Mouse (Mus musculus): ENCODE data around the gene Pgam5. TPM values are rescaled to one million over a fixed set of nuclear protein-coding genes. Genes with fewer than 3 reads are reported as not detected.
A peak's percentile ranks its signal among the peaks of the same experiment; 100 is the strongest.

Pgam5 gene
- polyA plus RNA-seq, 1 experiment, result 0.82 TPM

DNA sequence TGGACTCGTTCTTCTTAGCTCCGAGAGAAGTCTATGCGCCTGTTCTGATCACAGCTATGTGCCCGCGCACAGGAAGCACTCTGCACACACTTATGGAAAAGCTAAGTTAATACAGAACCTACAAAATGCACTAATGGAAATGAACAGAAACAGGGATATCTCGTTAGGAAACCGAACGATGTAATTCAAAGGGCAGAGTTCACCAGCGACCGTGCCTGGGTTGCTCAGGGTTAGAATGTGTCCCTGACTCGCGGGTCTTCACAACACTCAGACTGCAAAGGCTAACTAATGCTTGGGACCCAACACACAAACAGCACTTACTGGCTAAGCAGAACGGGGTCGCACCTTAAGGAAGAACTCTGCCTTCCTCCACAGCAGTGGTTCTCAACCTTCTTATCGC, 15.4 kb upstream of the Pgam5 start:
- Histone ChIP-seq H3K27me3 (ENCODE audit: control insufficient read depth) (no peaks in the 10 kb centered on the region), H3K9me3 (ENCODE audit: control insufficient read depth, low read length) (no peaks in the 10 kb centered on the region), H3K36me3 (ENCODE audit: control insufficient read depth) (peaks cover 43% of the 10 kb centered on the region), H3K4me1 (ENCODE audit: control insufficient read depth) (peaks cover 40% of the 10 kb centered on the region), H3K4me3 (replicated peaks) (peak overlapping the region; percentile 90)
- no peak for TF ChIP-seq GATA1 (IDR thresholded peaks at IDR 0.05; ENCODE audit: low read length)
- no peak for TF ChIP-seq TAL1 (IDR thresholded peaks at IDR 0.05; ENCODE audit: low read length)

DNA sequence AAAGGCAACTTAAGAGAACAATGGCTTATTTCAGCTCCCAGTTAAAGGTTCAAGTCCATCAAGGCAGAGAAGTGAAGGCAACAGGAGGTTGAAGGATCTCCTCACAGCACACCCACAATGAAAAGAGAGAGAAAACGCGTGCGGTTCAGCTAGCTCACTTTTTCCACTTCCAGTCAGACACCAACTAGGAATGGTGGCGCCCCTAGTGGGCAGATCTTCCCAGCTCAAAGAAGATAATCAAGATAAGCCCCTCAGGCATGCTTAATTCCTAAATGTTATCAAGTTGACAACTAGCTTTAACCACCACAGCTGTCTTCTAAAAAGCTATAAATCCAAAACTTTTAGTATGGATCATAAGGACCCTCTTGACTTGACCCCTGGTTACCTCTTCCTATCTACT, 14.8 kb upstream of the Pgam5 start:
- H3K27me3 ChIP-seq (ENCODE audit: control insufficient read depth), result no peaks in the 10 kb centered on the region
- peaks cover 39% of the 10 kb centered on the region for H3K4me1 ChIP-seq (ENCODE audit: control insufficient read depth)
- TF ChIP-seq TAL1 (IDR thresholded peaks at IDR 0.05; ENCODE audit: low read length) (no peak), GATA1 (IDR thresholded peaks at IDR 0.05; ENCODE audit: low read length) (peak; percentile 67)
- H3K4me3 ChIP-seq (replicated peaks), result peak overlapping the region; percentile 90
- H3K36me3 ChIP-seq (ENCODE audit: control insufficient read depth), result peaks cover 37% of the 10 kb centered on the region
- no peaks in the 10 kb centered on the region for H3K9me3 ChIP-seq (ENCODE audit: control insufficient read depth, low read length)

DNA sequence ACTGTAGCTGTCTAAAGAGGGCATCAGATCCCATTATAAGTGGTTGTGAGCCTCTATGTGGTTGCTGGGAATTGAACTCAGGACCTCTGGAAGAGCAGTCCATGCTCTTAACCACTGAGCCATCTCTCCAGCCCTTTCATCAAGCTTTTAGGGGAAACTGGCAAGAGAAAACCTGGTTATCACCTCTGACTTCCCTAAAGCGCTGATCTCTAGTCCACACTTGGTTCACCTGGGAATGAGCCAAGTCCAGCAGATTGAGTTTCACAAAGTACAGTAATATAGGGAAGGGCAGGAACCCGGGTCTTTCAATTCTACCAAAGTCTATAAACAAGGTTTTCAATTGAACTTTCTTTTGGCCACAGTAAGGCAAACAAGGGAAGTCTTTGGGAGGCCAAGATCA, 12.3 kb upstream of the Pgam5 start:
- Histone ChIP-seq H3K27me3 (ENCODE audit: control insufficient read depth) (no peaks in the 10 kb centered on the region), H3K4me3 (replicated peaks) (no peak overlapping the region), H3K4me1 (ENCODE audit: control insufficient read depth) (peaks cover 31% of the 10 kb centered on the region), H3K9me3 (ENCODE audit: control insufficient read depth, low read length) (no peaks in the 10 kb centered on the region), H3K36me3 (ENCODE audit: control insufficient read depth) (peaks cover 30% of the 10 kb centered on the region)
- TF ChIP-seq GATA1 (IDR thresholded peaks at IDR 0.05; ENCODE audit: low read length), result no peak
- TF ChIP-seq TAL1 (IDR thresholded peaks at IDR 0.05; ENCODE audit: low read length), result no peak

DNA sequence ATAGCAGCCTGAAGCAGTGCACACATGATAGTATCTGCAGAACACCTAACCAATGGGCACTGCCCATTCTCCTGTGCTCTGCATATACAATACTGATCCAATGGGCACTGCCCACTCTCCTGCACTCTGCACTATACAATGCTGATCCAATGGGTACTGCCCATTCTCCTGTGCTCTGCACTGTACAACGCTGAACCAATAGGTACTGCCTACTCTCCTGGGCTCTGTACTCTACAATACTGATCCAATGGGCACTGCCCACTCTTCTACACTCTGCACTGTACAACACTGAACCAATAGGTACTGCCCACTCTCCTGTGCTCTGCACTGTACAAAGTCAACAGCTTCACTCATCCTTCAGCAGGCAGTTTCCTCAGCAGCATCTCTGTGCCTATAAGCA, 7.2 kb upstream of the Pgam5 start:
- H3K4me1 ChIP-seq (ENCODE audit: control insufficient read depth), result peaks cover 43% of the 10 kb centered on the region
- no peak overlapping the region for H3K4me3 ChIP-seq (replicated peaks)
- H3K27me3 ChIP-seq (ENCODE audit: control insufficient read depth), result no peaks in the 10 kb centered on the region
- H3K9me3 ChIP-seq (ENCODE audit: control insufficient read depth, low read length), result no peaks in the 10 kb centered on the region
- H3K36me3 ChIP-seq (ENCODE audit: control insufficient read depth), result peaks cover 45% of the 10 kb centered on the region
- TF ChIP-seq TAL1 (IDR thresholded peaks at IDR 0.05; ENCODE audit: low read length) (no peak), GATA1 (IDR thresholded peaks at IDR 0.05; ENCODE audit: low read length) (no peak)

DNA sequence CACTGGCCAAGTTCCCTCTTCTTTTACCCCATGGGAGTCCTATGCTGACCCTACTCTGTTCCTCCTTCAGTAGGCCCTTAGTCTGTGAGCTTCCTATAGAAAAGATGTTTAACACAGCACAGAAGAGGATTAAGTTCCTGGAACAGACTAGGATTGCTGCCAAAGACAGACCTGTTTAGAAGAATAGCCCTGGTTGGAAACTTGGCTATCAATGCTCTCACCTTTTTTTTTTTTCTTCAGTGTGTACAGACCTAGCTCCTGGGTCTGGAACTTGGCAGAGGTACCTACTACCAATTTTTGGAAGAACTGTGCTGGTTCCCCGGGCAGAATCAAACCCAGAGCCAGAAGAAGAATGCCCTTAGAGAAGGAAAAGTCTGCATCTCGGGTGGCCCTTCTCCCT, 6.7 kb upstream of the Pgam5 start:
- Histone ChIP-seq H3K4me3 (replicated peaks) (no peak overlapping the region), H3K36me3 (ENCODE audit: control insufficient read depth) (peaks cover 45% of the 10 kb centered on the region), H3K9me3 (ENCODE audit: control insufficient read depth, low read length) (no peaks in the 10 kb centered on the region), H3K4me1 (ENCODE audit: control insufficient read depth) (peaks cover 43% of the 10 kb centered on the region), H3K27me3 (ENCODE audit: control insufficient read depth) (no peaks in the 10 kb centered on the region)
- TF ChIP-seq TAL1 (IDR thresholded peaks at IDR 0.05; ENCODE audit: low read length) (no peak), GATA1 (IDR thresholded peaks at IDR 0.05; ENCODE audit: low read length) (no peak)

DNA sequence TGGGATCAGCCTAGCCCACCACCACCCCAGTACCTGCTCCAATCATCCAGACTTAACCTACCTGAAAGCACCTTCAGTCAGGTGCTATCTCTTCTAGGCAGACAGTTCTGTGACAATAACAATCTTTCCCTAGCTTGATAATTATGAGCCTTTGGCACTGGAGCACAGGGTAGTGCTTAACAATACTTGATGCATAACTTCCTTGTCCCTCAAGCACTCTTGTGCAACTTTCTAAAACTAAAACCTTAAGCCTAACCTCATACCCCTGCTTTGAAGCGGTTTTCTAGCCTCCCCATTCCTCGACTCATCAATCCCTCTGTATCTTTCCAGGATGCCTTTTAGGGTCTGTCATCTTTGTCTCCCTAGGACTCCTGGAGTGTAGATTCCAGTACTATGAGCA, 5.1 kb upstream of the Pgam5 start:
- H3K4me3 ChIP-seq (replicated peaks), result no peak overlapping the region
- peaks cover 33% of the 10 kb centered on the region for H3K36me3 ChIP-seq (ENCODE audit: control insufficient read depth)
- no peaks in the 10 kb centered on the region for H3K27me3 ChIP-seq (ENCODE audit: control insufficient read depth)
- no peak for TF ChIP-seq TAL1 (IDR thresholded peaks at IDR 0.05; ENCODE audit: low read length)
- TF ChIP-seq GATA1 (IDR thresholded peaks at IDR 0.05; ENCODE audit: low read length), result no peak
- H3K4me1 ChIP-seq (ENCODE audit: control insufficient read depth), result peaks cover 48% of the 10 kb centered on the region
- H3K9me3 ChIP-seq (ENCODE audit: control insufficient read depth, low read length), result no peaks in the 10 kb centered on the region

DNA sequence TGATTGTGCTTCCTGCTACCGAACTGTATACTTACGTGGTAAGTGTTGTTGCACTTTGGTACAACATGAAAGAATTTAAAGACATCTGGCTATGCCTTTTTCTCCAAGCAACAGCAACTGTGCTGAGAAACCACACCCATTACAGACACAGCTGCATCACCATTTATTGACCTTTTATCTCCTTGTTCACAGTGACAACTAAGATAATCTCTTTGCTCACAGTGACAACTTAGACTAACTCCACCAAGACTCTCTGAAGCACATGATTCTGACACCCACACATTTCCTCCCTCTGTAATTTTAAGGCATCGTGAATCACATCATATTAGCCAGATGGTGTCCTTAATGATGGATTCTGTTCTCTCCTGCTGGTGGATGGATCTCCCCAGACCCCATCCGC, 4.4 kb upstream of the Pgam5 start:
- peaks cover 33% of the 10 kb centered on the region for H3K36me3 ChIP-seq (ENCODE audit: control insufficient read depth)
- TF ChIP-seq GATA1 (IDR thresholded peaks at IDR 0.05; ENCODE audit: low read length), result no peak
- TF ChIP-seq TAL1 (IDR thresholded peaks at IDR 0.05; ENCODE audit: low read length), result peak; percentile 37; the same call in 1 of the 3 replicates

DNA sequence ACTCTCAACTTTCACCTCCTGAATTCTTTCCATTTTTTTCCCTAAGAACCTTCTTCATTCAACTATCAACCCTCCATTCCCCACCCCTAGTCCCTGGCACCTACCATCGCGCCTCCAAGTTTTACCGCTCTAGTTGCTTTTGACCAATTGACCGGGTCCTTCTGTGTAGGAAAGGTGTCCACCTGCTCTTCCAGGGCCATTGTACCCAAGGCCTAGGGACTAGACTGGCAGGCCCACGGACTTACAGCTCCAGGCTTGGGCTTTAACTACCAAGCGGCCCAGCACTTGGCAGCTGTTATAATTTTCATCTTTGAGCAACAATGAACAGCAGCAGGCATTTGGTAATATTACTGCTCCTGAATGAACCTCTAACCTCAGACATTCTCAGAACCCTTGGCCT, 529 bp upstream of the Pgam5 start:
- peaks cover 32% of the 10 kb centered on the region for H3K36me3 ChIP-seq (ENCODE audit: control insufficient read depth)
- H3K4me3 ChIP-seq (replicated peaks), result no peak overlapping the region
- H3K27me3 ChIP-seq (ENCODE audit: control insufficient read depth), result no peaks in the 10 kb centered on the region
- no peak for TF ChIP-seq GATA1 (IDR thresholded peaks at IDR 0.05; ENCODE audit: low read length)
- TF ChIP-seq TAL1 (IDR thresholded peaks at IDR 0.05; ENCODE audit: low read length), result no peak
- no peaks in the 10 kb centered on the region for H3K9me3 ChIP-seq (ENCODE audit: control insufficient read depth, low read length)
- peaks cover 54% of the 10 kb centered on the region for H3K4me1 ChIP-seq (ENCODE audit: control insufficient read depth)

More for the DNA sequence above, 4.4 kb upstream of the Pgam5 start:
- H3K27me3 ChIP-seq (ENCODE audit: control insufficient read depth), result no peaks in the 10 kb centered on the region
- no peaks in the 10 kb centered on the region for H3K9me3 ChIP-seq (ENCODE audit: control insufficient read depth, low read length)
- no peak overlapping the region for H3K4me3 ChIP-seq (replicated peaks)
- peaks cover 51% of the 10 kb centered on the region for H3K4me1 ChIP-seq (ENCODE audit: control insufficient read depth)

DNA sequence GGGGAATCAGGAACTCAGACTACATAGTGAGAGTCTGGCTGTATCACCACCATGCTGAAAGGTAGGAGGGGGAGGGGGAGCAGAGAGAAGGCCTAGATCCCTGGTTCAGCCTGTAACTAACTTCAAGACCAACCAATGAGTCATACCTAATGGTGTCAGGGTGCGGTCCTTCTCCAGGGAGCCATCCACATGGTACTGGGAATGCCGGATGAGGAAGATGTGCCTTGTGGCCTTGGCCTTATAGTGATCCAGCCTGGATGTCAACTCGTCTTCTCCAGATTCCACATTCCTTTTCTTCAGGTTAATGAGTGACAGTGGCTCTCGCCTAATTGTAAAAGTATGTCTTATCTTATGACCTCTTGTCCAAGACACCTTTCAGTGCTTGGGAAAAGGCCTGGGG, 2.8 kb downstream of the Pgam5 start:
- H3K27me3 ChIP-seq (ENCODE audit: control insufficient read depth), result no peaks in the 10 kb centered on the region
- H3K4me3 ChIP-seq (replicated peaks), result no peak overlapping the region
- TF ChIP-seq TAL1 (IDR thresholded peaks at IDR 0.05; ENCODE audit: low read length) (0 out of 3 replicates have a peak, but pooled peaks have one; percentile 5), GATA1 (IDR thresholded peaks at IDR 0.05; ENCODE audit: low read length) (no peak)
- no peaks in the 10 kb centered on the region for H3K9me3 ChIP-seq (ENCODE audit: control insufficient read depth, low read length)
- H3K36me3 ChIP-seq (ENCODE audit: control insufficient read depth), result peaks cover 45% of the 10 kb centered on the region
- H3K4me1 ChIP-seq (ENCODE audit: control insufficient read depth), result peaks cover 34% of the 10 kb centered on the region

DNA sequence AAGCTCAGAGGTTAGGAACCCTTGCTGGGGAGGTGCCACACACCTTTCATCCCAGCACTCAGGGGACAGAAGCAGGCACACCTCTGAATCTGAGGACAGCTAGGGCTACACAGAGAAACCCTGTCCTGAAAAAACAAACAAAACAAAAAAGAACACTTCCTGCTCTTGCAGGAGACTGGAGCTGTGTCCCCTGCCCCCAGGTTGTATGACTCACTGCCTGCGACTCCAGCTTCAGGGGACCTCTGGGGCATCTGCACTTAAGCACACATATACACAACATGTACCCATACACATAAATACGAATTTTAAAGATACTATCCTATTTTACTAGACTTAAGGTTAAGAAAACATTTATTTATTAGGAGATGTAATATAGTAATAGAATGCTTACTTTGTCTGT, 25.6 kb downstream of the Pgam5 start:
- Histone ChIP-seq H3K27me3 (ENCODE audit: control insufficient read depth) (no peaks in the 10 kb centered on the region), H3K4me1 (ENCODE audit: control insufficient read depth) (no peaks in the 10 kb centered on the region), H3K36me3 (ENCODE audit: control insufficient read depth) (peaks cover 94% of the 10 kb centered on the region), H3K4me3 (replicated peaks) (no peak overlapping the region), H3K9me3 (ENCODE audit: control insufficient read depth, low read length) (no peaks in the 10 kb centered on the region)
- TF ChIP-seq TAL1 (IDR thresholded peaks at IDR 0.05; ENCODE audit: low read length) (no peak), GATA1 (IDR thresholded peaks at IDR 0.05; ENCODE audit: low read length) (no peak)
